Mouse (Mus musculus) small intestine, adult 2 months (tissue): ENCODE measurements around the gene Alkal2. TPM values are rescaled to one million over a fixed set of nuclear protein-coding genes. Genes with fewer than 3 reads are reported as not detected.

Experiments used
- H3K27ac ChIP-seq: fragments of 200-500 bp; 2 replicates; pipeline ENCODE4 v1.5.1; 2012; ENCODE audit warnings: low read depth, low read length, control low read depth, inconsistent platforms; ENCODE audit not compliant: insufficient read depth
- H3K27me3 ChIP-seq: fragments of 200-500 bp; 2 replicates; pipeline ENCODE4 v1.6.1; 2012; ENCODE audit warnings: mild to moderate bottlenecking, moderate library complexity, low read length, inconsistent platforms; ENCODE audit not compliant: control insufficient read depth, insufficient read depth
- H3K36me3 ChIP-seq: fragments of 200-500 bp; 2 replicates; pipeline ENCODE4 v1.6.1; 2012; ENCODE audit warnings: mild to moderate bottlenecking, low read length, control low read depth, inconsistent platforms; ENCODE audit not compliant: control insufficient read depth, insufficient read depth
- H3K4me1 ChIP-seq: fragments of 200-500 bp; 2 replicates; pipeline ENCODE4 v1.6.1; 2012; ENCODE audit warnings: low read length, inconsistent platforms, mixed read lengths; ENCODE audit not compliant: control insufficient read depth, insufficient read depth, insufficient read length
- H3K4me3 ChIP-seq: fragments of 200-500 bp; 2 replicates; pipeline ENCODE4 v1.5.1; 2012; ENCODE audit warnings: low read depth, mild to moderate bottlenecking, control low read depth, inconsistent platforms, low read length, moderate library complexity
- CTCF ChIP-seq: fragments of 200-500 bp; IDR thresholded peaks from 2 replicates; pipeline ENCODE4 v1.5.1; 2012; ENCODE audit warnings: low read depth, mild to moderate bottlenecking, control low read depth, inconsistent platforms, low read length, moderate library complexity, mixed read lengths; ENCODE audit not compliant: insufficient replicate concordance, insufficient read length; ENCODE audit errors: extremely low read depth
- POLR2A ChIP-seq: fragments of 200-500 bp; IDR thresholded peaks from 2 replicates; pipeline ENCODE4 v1.6.1; 2012; ENCODE audit warnings: low read depth, mild to moderate bottlenecking, control low read depth, inconsistent platforms, low read length, moderate library complexity
- WGBS: fragments of 180-500 bp; shearing (Covaris S2); methylation state at CpG from one replicate; pipeline ENCODE4 v1.1.7; 2018; 5-methylcytosine and 5-hydroxymethylcytosine counted together
- polyA plus RNA-seq: library from polyadenylated mRNA; depleted of rRNA; stranded (reverse); fragments of >200 nt; gene quantifications from 2 replicates; pipeline ENCODE4 v1.2.3, GENCODE M21; 2012; rRNA removed

The Alkal2 gene
- 0.08 and 0.29 TPM in 2 replicates for polyA plus RNA-seq

- peaks cover 3% of the 10 kb centered on the region; the same call in 1 of the 2 replicates for H3K4me1 ChIP-seq
- H3K36me3 ChIP-seq, result no peaks in the 10 kb centered on the region
- H3K4me3 ChIP-seq, result peak within 1 kb of the TSS; percentile 41
- 2% methylated on average over 57 of the region's 58 CpGs for WGBS
- TF ChIP-seq POLR2A, result no peak
- no peak for TF ChIP-seq CTCF
- no peak within 1 kb of the TSS for H3K27ac ChIP-seq
- H3K27me3 ChIP-seq, result peaks cover 28% of the 10 kb centered on the region
Observed at GRCm38 (mm10) chr12:30883986-30884621, at the start of gene Alkal2. TSS of gene Alkal2 (plus strand) at chr12:30884322.

- WGBS, result 22% methylated on average over 1 of the region's 1 CpGs
- TF ChIP-seq CTCF, result no peak
- TF ChIP-seq POLR2A, result no peak
- no peak overlapping the region for H3K27ac ChIP-seq
- H3K36me3 ChIP-seq, result no peaks in the 10 kb centered on the region
- H3K4me3 ChIP-seq, result no peak overlapping the region
- H3K27me3 ChIP-seq, result no peaks in the 10 kb centered on the region
- peaks cover 2% of the 10 kb centered on the region; the same call in 1 of the 2 replicates for H3K4me1 ChIP-seq
Observed at GRCm38 (mm10) chr12:30848521-30848920, 35.6 kb upstream of the Alkal2 start.

- H3K4me3 ChIP-seq, result no peak overlapping the region
- TF ChIP-seq POLR2A, result no peak
- TF ChIP-seq CTCF, result no peak
- H3K36me3 ChIP-seq, result no peaks in the 10 kb centered on the region
- peaks cover 6% of the 10 kb centered on the region; the same call in 1 of the 2 replicates for H3K4me1 ChIP-seq
- no peaks in the 10 kb centered on the region for H3K27me3 ChIP-seq
- 13% methylated on average over 2 of the region's 2 CpGs for WGBS
- no peak overlapping the region for H3K27ac ChIP-seq
Observed at GRCm38 (mm10) chr12:30850902-30851301, 33.2 kb upstream of the Alkal2 start.

- Histone ChIP-seq H3K4me1 (peaks cover 11% of the 10 kb centered on the region), H3K4me3 (no peak overlapping the region), H3K27ac (no peak overlapping the region), H3K27me3 (no peaks in the 10 kb centered on the region), H3K36me3 (no peaks in the 10 kb centered on the region)
- TF ChIP-seq POLR2A, result no peak
- TF ChIP-seq CTCF, result no peak
- 90% methylated on average over 6 of the region's 6 CpGs for WGBS
Observed at GRCm38 (mm10) chr12:30851871-30852270, 32.3 kb upstream of the Alkal2 start.

GRCm38 (mm10) chr12:30855442-30856159, 28.5 kb upstream of the Alkal2 start:
- Histone ChIP-seq H3K4me1 (peaks cover 9% of the 10 kb centered on the region), H3K27ac (0 out of 2 replicates have a peak overlapping the region, but pooled peaks have one; percentile 9), H3K27me3 (no peaks in the 10 kb centered on the region), H3K4me3 (no peak overlapping the region), H3K36me3 (no peaks in the 10 kb centered on the region)
- WGBS, result 15% methylated on average over 6 of the region's 6 CpGs
- TF ChIP-seq POLR2A, result no peak
- TF ChIP-seq CTCF, result no peak

- Histone ChIP-seq H3K27ac (peak overlapping the region; percentile 66), H3K4me1 (peaks cover 9% of the 10 kb centered on the region), H3K36me3 (no peaks in the 10 kb centered on the region), H3K4me3 (no peak overlapping the region), H3K27me3 (no peaks in the 10 kb centered on the region)
- WGBS, result 63% methylated on average over 5 of the region's 5 CpGs
- TF ChIP-seq POLR2A (no peak), CTCF (no peak)
Observed at GRCm38 (mm10) chr12:30856172-30856571, 27.9 kb upstream of the Alkal2 start.

GRCm38 (mm10) chr12:30864347-30864746, 19.8 kb upstream of the Alkal2 start:
- TF ChIP-seq POLR2A (no peak), CTCF (no peak)
- Histone ChIP-seq H3K27me3 (no peaks in the 10 kb centered on the region), H3K4me1 (no peaks in the 10 kb centered on the region), H3K36me3 (no peaks in the 10 kb centered on the region), H3K27ac (no peak overlapping the region), H3K4me3 (no peak overlapping the region)
- WGBS, result 52% methylated on average over 2 of the region's 2 CpGs
